Mouse (Mus musculus) limb, embryonic 14.5 days (tissue): ENCODE measurements at regions not wholly inside any gene's neighbourhood (a gene's known extent, or its start where the extent isn't known, plus 50 kb on each side); places are given as distances from the start of the nearest gene placed in this dataset.

Experiments used
- ATAC-seq: fragments of 200-750 bp; cut with Nextera tagmentation; 2 replicates; pipeline ENCODE4 v1.8.0; 2017; ENCODE audit warnings: low read depth, moderate number of reproducible peaks, moderate TSS enrichment; ENCODE audit not compliant: low FRiP score
- DNase-seq: peaks from one replicate; pipeline ENCODE4 v3.0.0-alpha.2; 2015; ENCODE audit warnings: low spot score
- H3K27ac ChIP-seq: fragments of 300-500 bp; sonication (generic); replicated peaks from 2 replicates; pipeline ENCODE4 v1.5.1; 2014; ENCODE audit warnings: low read depth, mild to moderate bottlenecking, low read length, moderate library complexity, mixed read lengths
- H3K27me3 ChIP-seq: fragments of 300-500 bp; sonication (generic); 2 replicates; pipeline ENCODE4 v1.6.1; 2014; ENCODE audit warnings: low read length, mixed read lengths; ENCODE audit not compliant: control insufficient read depth, insufficient read depth
- H3K36me3 ChIP-seq: fragments of 300-500 bp; sonication (generic); 2 replicates; pipeline ENCODE4 v1.6.1; 2014; ENCODE audit warnings: mild to moderate bottlenecking, low read length, moderate library complexity, mixed read lengths; ENCODE audit not compliant: control insufficient read depth, insufficient read depth
- H3K4me1 ChIP-seq: fragments of 300-500 bp; sonication (generic); 2 replicates; pipeline ENCODE4 v1.6.1; 2014; ENCODE audit warnings: antibody characterized with exemption, low read length, mixed read lengths; ENCODE audit not compliant: control insufficient read depth, insufficient read depth
- H3K4me2 ChIP-seq: fragments of 300-500 bp; sonication (generic); replicated peaks from 2 replicates; pipeline ENCODE4 v1.6.1; 2014; ENCODE audit warnings: low read depth, mild to moderate bottlenecking, low read length, moderate library complexity; ENCODE audit not compliant: severe bottlenecking
- H3K4me3 ChIP-seq: fragments of 300-500 bp; sonication (generic); replicated peaks from 2 replicates; pipeline ENCODE4 v1.5.1; 2014; ENCODE audit warnings: low read length
- H3K9ac ChIP-seq: fragments of 300-500 bp; sonication (generic); 2 replicates; pipeline ENCODE4 v1.6.1; 2014; ENCODE audit warnings: mild to moderate bottlenecking, low read depth, low read length, moderate library complexity; ENCODE audit not compliant: severe bottlenecking
- H3K9me3 ChIP-seq: fragments of 300-500 bp; sonication (generic); 2 replicates; pipeline ENCODE4 v1.6.1; 2016; ENCODE audit warnings: low read length; ENCODE audit not compliant: control insufficient read depth
- POLR2A ChIP-seq: fragments of 200-500 bp; IDR thresholded peaks from 2 replicates; pipeline ENCODE4 v1.8.0; 2012; ENCODE audit warnings: inconsistent platforms, mild to moderate bottlenecking, moderate library complexity, borderline replicate concordance; ENCODE audit not compliant: insufficient read depth, insufficient read length; ENCODE audit errors: extremely low read depth
- WGBS: fragments of 180-500 bp; shearing (Covaris S2); extraction: QIAGEN DNeasy Blood & Tissue Kit; methylation state at CpG from one replicate; pipeline ENCODE4 v1.1.7; 2014; 5-methylcytosine and 5-hydroxymethylcytosine counted together

DNA sequence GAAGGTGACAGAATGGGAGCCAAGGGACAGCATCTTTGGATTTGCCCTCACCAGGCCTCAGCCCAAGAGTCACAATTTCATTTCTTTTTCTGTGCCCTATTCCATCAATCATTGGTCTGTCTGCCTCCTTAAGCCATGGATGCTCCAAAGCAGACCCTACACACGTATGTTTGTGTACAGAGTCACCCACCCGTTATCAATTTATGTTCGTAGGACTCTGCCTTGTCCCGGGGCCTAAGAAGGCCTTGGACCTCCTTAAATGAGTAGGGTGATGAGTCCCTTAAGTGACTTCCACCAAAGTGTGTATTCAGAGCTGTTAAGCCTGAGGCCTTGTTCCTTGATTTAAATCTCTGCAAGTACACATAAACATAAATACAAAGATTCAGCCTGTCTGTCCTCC is 50.1 kb upstream of the Polg start:
- no peak for DNase-seq
- TF ChIP-seq POLR2A = no peak
- H3K27me3 ChIP-seq = peaks cover 69% of the 10 kb centered on the region
- H3K9ac ChIP-seq = no peak overlapping the region
- no peak overlapping the region for H3K4me2 ChIP-seq
- H3K36me3 ChIP-seq = no peaks in the 10 kb centered on the region
- H3K4me3 ChIP-seq = no peak overlapping the region
- WGBS = 93% methylated on average over 4 of the region's 4 CpGs
- H3K9me3 ChIP-seq = no peaks in the 10 kb centered on the region
- no peak overlapping the region for H3K27ac ChIP-seq
- ATAC-seq = no peak
- peaks cover 7% of the 10 kb centered on the region; the same call in 1 of the 2 replicates for H3K4me1 ChIP-seq
